Mouse (Mus musculus) G1E-ER4 (cell line): ENCODE measurements around the gene Pdlim4. TPM values are rescaled to one million over a fixed set of nuclear protein-coding genes. Genes with fewer than 3 reads are reported as not detected.

ENCODE experiments used
- GATA1 ChIP-seq: IDR thresholded peaks from one replicate; pipeline ENCODE4 v1.8.0; 2012; ENCODE audit warnings: low read length, inconsistent platforms
- polyA plus RNA-seq: library from polyadenylated mRNA; stranded (reverse); fragments of >175 nt; gene quantifications from 2 replicates; pipeline ENCODE4 v1.2.3, GENCODE M21; 2012

Gene Pdlim4
- polyA plus RNA-seq, 1 experiment: not detected

DNA sequence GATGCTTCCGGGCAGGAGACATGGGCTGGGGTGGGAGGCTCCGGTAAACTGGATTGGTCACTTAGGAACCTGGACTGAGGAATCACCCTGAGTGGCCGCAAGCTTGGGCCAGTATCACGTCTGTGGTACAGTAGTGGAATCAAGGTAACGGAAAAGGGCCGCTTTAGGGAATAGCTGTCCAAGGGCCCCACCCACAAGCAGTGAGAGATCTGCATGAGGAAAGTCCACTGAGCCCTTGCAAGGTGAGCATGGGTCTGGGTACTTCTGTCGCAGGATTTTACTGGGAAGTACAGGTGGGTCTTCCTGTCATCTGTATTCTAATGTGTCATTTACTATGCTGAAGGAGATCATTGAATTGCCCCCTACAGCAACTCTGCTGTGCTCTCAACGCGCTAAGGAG is 32.9 kb upstream of the Pdlim4 start:
- TF ChIP-seq GATA1: no peak

GRCm38 (mm10) chr11:54100692-54101591 is 32.1 kb upstream of the Pdlim4 start:
- TF ChIP-seq GATA1: no peak

DNA sequence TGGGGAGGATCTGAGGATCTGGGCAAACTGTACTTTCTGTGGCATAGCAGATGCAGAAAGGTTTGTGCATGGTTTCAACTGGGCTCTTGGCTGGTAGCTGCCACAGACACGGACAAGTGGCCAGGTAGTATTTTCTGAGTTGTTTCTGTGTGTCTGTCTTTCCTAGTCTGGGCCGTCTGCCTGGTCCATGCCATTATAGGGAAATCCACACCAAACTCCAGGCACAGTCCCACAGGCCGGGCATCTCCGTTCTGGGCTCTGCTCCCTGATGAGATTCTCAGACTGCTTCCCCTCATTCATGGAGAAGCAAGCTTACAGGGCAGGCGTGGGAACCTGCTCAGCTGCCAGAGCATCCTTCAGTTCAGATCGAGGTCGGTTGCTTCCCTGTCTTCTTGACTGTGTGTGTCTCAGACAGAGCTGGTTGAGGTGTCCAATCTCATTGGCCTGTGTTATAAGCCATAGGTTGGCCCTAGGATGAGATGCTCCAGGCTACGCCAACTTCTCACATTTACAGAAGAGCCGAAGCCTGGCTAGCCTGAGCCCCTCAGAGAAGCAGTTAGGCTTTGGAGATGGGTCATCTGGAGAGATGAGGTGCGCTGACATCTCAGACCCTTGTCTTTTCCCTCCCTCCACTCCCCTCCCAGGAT is 31.4 kb upstream of the Pdlim4 start, which contains the start of gene P4ha2:
TSS of gene P4ha2 (plus strand) at position 51 of the 647 bp plus-strand sequence.
- no peak for TF ChIP-seq GATA1

GRCm38 (mm10) chr11:54093000-54093399 is 24.2 kb upstream of the Pdlim4 start:
- TF ChIP-seq GATA1: no peak

GRCm38 (mm10) chr11:54092188-54092587 is 23.4 kb upstream of the Pdlim4 start:
- no peak for TF ChIP-seq GATA1

- TF ChIP-seq GATA1: no peak
These were observed 22.9 kb upstream of the Pdlim4 start for GRCm38 (mm10) chr11:54091726-54092125.

- TF ChIP-seq GATA1: no peak
These were observed 21.5 kb upstream of the Pdlim4 start for GRCm38 (mm10) chr11:54090091-54090879.

- no peak for TF ChIP-seq GATA1
These were observed 20.1 kb upstream of the Pdlim4 start for GRCm38 (mm10) chr11:54088947-54089317.

DNA sequence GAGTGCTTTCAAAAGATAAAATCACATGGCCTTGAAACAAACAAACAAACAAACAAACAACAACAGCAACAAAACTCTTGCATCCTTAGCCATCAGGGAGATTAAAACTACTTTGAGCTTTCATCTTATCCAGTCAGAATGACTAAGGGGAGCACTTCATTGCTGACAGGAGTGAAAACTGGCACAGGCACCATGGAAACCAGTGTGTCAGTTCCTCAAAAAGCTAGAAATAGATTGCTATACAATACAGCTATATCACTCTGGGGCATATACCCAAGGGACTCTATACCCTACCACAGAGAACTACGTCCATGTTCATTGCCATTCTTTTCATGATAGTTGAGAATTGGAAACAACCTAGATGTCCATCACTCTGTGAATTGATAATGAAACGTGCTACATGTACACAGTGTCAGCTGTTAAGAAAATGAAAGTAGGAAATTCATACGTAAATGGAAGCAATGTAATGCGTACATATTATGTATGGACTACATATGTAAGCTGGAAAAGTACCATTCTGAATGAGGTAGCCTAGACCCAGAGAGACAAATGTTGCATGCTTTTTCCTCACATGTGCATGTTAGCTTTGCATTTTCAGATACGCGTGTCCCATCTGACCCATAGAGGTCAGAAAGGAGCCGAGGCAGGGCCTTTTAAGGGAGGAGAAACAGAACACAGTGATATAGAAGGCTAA is 19.6 kb upstream of the Pdlim4 start:
- TF ChIP-seq GATA1: no peak

DNA sequence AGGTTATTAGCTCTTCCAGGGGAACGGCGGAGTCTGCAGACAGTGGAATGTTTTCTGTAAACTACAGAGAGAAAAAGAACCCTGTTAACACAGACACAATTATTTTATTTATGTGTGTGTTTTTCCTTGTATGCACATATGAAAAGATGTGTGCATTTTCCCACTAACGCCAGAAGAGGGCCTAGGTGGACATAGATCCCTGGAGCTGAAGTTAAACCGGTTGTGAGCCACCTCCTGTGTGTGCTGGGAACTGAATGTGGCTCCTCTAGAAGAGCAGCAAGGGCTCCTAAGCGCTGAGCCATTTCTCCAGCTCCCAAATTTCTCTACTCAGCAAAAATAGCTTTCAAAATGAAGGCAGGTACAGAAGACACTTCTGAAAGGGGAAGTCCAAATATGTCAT is 17.0 kb upstream of the Pdlim4 start:
- no peak for TF ChIP-seq GATA1

GRCm38 (mm10) chr11:54084976-54085375 is 16.2 kb upstream of the Pdlim4 start:
- TF ChIP-seq GATA1: no peak

DNA sequence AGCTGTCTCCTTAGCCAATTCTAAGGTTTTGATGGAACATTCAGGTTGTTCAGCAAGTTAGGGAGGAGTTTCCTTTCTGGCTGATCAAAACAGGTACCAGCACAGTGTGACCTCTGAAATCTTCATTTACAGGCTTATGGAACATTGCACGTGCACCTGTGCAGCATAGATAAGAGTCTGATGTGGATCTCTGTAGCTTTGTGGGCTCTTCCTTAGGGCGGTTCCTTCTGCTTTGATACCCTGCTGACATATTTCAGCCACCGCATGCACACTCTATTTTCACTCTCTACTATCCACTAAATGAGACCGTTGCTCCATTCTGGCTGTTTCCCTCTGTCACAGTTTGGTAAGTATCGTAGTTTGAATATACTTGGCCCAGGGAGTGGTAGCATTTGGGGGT is 13.9 kb upstream of the Pdlim4 start:
- no peak for TF ChIP-seq GATA1

- no peak for TF ChIP-seq GATA1
These were observed 11.6 kb upstream of the Pdlim4 start for GRCm38 (mm10) chr11:54080435-54080834.

- no peak for TF ChIP-seq GATA1
These were observed 7.3 kb upstream of the Pdlim4 start for GRCm38 (mm10) chr11:54076101-54076500.

- TF ChIP-seq GATA1: no peak
These were observed 6.5 kb upstream of the Pdlim4 start for GRCm38 (mm10) chr11:54075353-54075752.

- TF ChIP-seq GATA1: no peak
These were observed 4.5 kb upstream of the Pdlim4 start for GRCm38 (mm10) chr11:54073291-54073690.
